Mouse (Mus musculus) cortical plate, adult 2 months (tissue): ENCODE data around the gene Cep128.

Experiments used
- CTCF ChIP-seq: fragments of 200-500 bp; IDR thresholded peaks from 2 replicates; pipeline ENCODE4 v1.5.1; 2011; ENCODE audit warnings: mild to moderate bottlenecking, control low read depth, low read length; ENCODE audit not compliant: insufficient read depth; ENCODE audit errors: extremely low read depth
- POLR2A ChIP-seq: fragments of 200-500 bp; IDR thresholded peaks from 2 replicates; pipeline ENCODE4 v1.6.1; 2011; ENCODE audit warnings: mild to moderate bottlenecking, low read length, control low read depth; ENCODE audit not compliant: insufficient read depth; ENCODE audit errors: extremely low read depth

GRCm38 (mm10) chr12:91161015-91161730, 223.0 kb downstream of the Cep128 start:
- TF ChIP-seq CTCF (no peak), POLR2A (no peak)
